ENCODE assay signal across 20 mouse cellular contexts in genomic region chr13:56501866-56502420, GRCm38 (mm10). TPM values are rescaled to one million over a fixed set of nuclear protein-coding genes. Genes with fewer than 3 reads are reported as not detected.
DNase-seq lines count a peak whose midpoint lies in the region; ATAC-seq lines count a peak whose summit lies in the region.
"Had no signal": no experiment of that assay in that cellular context is flagged by ENCODE, and none has a peak within 500 bp of the region (broad histone marks: within the 10 kb centered on the region; RNA-seq: fewer than 3 reads in every experiment).

No protein-coding gene starts in this region.

- ATAC-seq in common myeloid progenitor, adult 5-6 weeks (replicated peaks; ENCODE audit: low read depth, poor library complexity, severe bottlenecking), result 0 out of 2 replicates have a peak, but pooled peaks have one; percentile 22
- ATAC-seq: CD4-positive, CD25-positive, alpha-beta regulatory T cell, adult 4 months; forebrain, embryonic 15.5 days; intestine, postnatal 0 days had no signal

- DNase-seq in cerebellum, postnatal 10 days, result peak; percentile 32 to 45
- no peak for DNase-seq in cerebellum, adult 11 months
- DNase-seq in testis, postnatal 10 days (ENCODE audit: low spot score), result peak; percentile 25
- DNase-seq in testis, postnatal 14 days (ENCODE audit: low spot score), result no peak
- no peak for DNase-seq in left cerebral cortex, postnatal 36 days (ENCODE audit: low spot score in 2 of 2)
- DNase-seq in right cerebral cortex, postnatal 4 days, result no peak
- DNase-seq: adrenal gland, postnatal 10 days; B cell, adult 2 months; embryo, embryonic 11 days; gastrocnemius, postnatal 10 days; heart, postnatal 36 days; kidney, adult 8-10 months had no signal

- intact Hi-C loops in left cerebral cortex, postnatal 36 days (cut with DNase I), result no loop called here

RNA-seq across cellular contexts. Expression of gene Il9, which starts 19.9 kb away (rescaled TPM):
- not detected in 2 replicates for total RNA-seq in common myeloid progenitor, adult 5-6 weeks (2017)
- total RNA-seq in left cerebral cortex, postnatal 36 days (2021), result not detected
- total RNA-seq: adrenal gland, postnatal 10 days; adrenal gland, postnatal 4 days; gastrocnemius, postnatal 10 days; gastrocnemius, postnatal 4 days; heart, adult 8-10 months; heart, postnatal 36 days; MEL had no signal

RNA-seq across cellular contexts. Expression of gene Fbxl21, which starts 20.3 kb away (rescaled TPM):
- total RNA-seq in common myeloid progenitor, adult 5-6 weeks (2017), result not detected in 2 replicates
- total RNA-seq in left cerebral cortex, postnatal 36 days (2021), result 1 to 10 TPM; 6.6 to 6.8 TPM
- total RNA-seq: MEL had no signal

RNA-seq across cellular contexts. Expression of gene Lect2, which starts 46.4 kb away (rescaled TPM):
- not detected in 2 replicates for total RNA-seq in common myeloid progenitor, adult 5-6 weeks (2017)
- total RNA-seq in left cerebral cortex, postnatal 36 days (2021), result not detected
- total RNA-seq: gastrocnemius, postnatal 10 days; heart, adult 8-10 months; heart, postnatal 36 days; MEL had no signal

Comparison
In these comparisons a context has a peak if more than half of its experiments do, and no peak if none do; other contexts are left out.
1. DNase-seq: peak in cerebellum, postnatal 10 days (2 of 2) and testis, postnatal 10 days (single experiment); none in cerebellum, adult 11 months (single experiment), testis, postnatal 14 days (single experiment), left cerebral cortex, postnatal 36 days (0 of 2) and right cerebral cortex, postnatal 4 days (single experiment).